Mouse (Mus musculus): ENCODE data around the gene Trmt10a.

Trmt10a gene

DNA sequence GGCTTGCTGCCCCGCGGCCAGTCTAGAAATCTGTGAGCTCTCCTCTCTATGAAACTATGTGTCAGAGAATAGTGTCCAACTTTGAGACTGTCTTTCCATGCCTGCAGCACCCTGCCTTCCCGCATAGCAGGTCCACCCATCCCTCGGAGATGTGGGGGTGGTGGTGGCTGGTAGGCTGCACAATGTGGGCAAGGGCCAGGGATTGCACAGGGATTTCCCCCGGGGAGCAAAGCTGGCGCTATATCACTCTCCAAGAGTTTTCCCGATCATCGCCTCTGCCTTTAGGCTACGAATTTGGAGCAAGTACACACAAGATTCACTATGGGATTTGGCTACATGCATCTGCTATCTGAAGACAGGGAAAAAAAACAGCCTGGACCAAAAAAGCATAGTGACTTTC is 54.3 kb downstream of the Trmt10a start:
- DNase-seq (ENCODE audit: low spot score): no peak

DNA sequence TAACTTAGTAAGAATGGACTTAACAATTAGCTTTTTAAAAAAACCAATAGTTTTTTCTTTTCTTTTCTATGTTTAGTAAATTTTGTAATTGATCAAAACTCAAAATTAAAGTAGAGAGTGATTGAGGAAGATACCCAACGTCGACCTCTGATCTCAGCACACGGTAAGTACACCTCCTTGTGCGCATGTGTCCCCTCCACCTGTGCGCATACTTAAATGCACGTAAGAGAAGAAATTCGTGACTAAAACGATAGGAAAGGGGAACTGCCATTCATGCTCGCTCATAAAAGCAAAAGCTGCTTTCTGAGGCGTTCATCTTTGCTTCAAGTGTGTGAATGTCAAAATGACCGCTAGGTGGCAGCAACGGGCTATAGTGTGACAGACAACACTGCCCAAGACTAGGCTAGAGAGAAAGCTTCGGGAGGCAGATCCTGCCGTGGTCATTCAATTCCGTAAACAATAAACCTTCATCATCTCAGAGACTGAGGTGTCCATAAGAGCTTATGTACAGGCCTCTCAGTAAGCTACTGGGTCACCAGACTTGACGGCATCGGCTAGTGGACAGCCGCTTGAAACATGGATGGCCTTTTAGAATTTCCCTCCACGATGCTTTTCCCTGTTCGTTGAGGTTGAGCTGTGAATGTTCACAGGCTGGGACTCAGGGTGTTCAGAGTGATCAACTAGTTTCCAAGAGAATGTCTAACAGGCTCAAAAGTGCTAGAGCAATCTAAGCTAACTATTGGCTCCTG is 54.9 kb downstream of the Trmt10a start:
- peak; percentile 92 for DNase-seq (ENCODE audit: low spot score)

DNA sequence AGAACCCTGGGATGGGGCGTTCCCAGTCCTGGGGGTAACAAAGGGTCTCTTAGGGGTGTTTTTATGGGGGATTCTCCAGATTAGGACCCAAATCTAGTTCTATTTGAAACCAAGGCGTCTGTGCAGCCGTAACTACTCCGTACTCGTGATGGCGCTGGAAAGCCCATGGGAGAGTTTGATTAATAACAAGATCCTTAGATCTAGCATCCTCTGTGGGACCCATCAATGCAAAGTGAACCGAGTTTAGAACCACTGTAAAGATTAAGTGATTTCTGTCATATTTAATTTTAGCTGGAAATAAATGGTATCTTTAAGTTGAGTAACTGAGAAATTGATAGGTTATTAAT is 55.4 kb downstream of the Trmt10a start:
- DNase-seq (ENCODE audit: low spot score): no peak

DNA sequence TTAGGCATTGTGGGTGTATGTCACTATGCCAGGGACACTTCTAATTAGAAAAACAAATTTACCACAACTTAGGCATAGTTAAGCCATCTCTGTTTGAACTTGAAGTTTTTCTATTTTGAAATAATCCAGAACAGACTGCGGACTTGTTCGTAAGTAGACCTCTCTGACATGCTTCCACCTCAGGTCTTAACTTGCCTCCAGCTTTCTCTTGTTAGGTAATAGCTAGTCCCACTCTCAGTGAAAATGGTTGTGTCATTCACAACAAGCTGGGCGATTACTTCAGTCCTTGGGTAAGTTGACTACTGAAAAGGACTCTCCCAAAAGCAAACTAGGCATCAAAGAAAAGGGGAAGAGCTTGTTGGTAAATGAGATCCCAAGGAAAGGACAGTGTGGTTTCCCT is 65.6 kb downstream of the Trmt10a start:
- DNase-seq (ENCODE audit: low spot score): no peak
